Mouse (Mus musculus): Measurements from ENCODE around the gene Cpt1c.
"Not testable (repeated sequence)": the region's sequence is repeated elsewhere in the genome, so short reads cannot be mapped to it uniquely, and the experiment has no call there.

The Cpt1c gene

DNA sequence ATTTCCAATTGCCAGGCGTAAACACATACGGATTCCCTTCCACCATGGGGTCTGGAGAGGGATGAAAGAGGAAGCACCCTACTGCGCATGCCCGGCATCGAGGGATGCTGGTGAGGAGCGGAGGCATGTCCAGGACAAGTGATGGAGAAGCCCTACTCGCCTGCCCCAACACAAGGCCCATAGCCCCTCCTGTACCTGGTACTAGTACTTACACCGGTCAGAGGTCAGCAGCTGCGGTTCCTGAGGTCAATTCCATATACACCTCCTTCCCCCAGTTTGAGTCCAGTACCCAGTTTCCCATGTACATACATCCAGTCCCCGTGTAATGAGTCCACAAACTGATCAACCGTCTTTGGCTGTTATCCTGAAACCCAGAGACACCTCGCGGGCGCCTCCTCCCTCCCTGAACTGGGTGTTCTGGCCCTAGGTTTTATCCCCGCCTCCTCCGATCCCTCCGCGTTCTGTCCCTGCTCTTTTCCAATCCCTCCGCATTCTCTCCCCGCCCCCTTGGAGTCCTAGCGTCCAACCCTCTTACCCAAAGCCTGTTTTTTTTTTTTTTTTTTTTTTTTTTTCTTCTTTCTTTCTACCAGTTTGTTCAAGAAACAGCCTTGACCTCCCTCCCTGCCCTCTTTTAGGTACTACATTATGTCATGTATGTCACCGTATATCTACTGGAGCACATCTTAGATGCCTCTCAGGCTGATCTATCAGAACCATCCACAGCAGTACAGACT, at the start of gene Cpt1c:
TSS of gene Cpt1c (minus strand) at position 469 of the 734 bp plus-strand sequence.
- DNase-seq (ENCODE audit: low spot score) = peak; percentile 81

DNA sequence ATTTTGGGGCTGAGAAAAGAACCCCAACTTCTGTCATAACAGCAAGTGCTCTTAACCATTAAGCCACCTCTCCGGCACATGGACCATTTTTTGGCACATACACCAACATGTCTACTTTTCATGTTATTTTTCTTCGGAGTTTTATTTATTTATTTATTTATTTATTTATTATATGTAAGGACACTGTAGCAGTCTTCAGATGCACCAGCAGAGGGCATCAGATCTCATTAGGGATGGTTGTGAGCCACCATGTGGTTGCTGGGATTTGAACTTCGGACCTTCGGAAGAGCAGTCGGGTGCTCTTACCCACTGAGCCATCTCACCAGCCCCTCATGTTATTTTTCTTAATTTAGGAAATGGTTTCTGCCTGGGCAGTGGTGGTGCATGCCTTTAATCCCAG, 49.1 kb upstream of the Cpt1c start:
- DNase-seq (ENCODE audit: low spot score) = not testable (repeated sequence)

DNA sequence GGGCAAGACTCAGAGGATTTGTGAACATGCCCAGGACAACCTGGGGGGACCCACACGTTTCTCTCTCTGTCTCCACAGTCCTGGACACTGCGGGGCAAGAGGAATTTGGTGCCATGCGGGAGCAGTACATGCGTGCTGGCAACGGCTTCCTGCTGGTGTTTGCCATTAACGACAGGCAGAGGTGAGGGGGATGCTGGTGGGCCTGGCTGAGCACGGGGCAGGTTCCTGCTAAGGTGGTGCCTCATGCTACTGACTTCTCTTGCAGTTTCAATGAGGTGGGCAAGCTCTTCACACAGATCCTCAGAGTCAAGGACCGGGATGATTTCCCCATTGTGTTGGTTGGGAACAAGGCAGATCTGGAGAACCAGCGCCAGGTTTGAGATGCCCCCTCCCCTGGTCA, 45.6 kb upstream of the Cpt1c start:
- no peak for DNase-seq (ENCODE audit: low spot score)

DNA sequence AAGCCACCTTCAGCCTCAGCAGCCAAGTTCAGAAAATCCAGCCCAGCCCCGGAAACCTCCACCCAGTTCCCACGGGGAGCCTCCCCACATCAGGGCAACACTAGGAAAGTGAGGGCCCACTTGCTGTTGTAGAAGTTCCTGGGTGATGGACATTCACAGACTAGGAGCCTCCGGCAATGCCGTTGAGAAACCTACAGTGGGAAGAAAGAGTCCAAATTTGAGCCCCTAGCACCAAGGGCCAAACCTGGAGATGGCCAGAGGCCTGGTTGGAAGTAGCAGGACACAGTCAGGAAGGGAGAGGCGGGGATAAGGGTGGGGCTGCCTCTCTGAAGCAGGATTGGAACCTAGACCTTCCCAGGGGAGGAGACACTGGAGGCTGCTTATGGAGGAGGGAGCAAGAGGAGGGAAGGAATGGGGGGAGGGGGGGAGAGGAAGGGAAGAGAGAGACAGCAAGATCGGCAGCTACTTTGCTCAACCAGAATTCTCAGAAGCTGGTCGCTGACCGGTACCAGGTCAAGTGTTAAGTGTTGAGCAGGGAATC, 44.5 kb upstream of the Cpt1c start:
- peak; percentile 70 for DNase-seq (ENCODE audit: low spot score)

DNA sequence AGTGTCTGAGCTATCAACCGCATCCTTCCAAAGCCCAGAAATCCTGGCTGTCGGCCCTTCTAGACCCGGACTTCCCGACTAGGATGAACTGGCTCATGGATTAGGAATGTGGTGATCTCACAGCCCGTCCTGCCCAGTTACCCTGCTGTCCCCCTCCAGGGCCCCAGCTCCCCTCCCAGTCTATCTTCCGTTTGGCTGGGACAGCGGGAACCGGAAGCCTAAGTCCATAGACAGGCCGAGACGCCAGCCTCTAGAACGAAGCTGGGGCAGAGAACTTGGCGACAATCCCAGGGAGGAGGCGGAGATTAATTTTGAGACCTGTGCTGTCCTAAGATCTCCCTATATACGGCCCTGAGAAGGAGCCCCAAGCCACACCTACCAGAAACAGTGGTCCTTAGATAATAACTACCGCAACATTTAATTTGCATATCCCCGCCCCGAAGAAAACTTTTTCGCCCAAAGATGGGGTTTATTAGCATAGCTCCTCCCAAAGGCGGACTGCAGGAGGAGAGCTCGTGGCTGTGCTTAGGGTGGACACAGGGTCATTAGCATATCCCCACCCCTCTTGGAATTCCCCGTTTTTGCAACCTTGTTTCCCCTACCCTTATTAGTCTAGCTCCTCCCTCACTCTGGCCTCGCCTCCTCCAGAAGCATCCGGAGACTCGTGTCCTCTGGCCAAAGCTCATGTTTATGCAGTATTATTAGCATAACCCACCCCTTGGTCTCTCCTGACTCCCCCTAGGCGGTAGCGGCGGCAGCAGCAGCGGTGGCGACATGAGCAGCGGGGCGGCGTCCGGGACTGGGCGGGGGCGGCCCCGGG, 42.8 kb upstream of the Cpt1c start, which contains the start of gene Rras:
TSS of gene Rras (plus strand) at position 720 of the 820 bp plus-strand sequence.
- DNase-seq (ENCODE audit: low spot score) = peak; percentile 98

DNA sequence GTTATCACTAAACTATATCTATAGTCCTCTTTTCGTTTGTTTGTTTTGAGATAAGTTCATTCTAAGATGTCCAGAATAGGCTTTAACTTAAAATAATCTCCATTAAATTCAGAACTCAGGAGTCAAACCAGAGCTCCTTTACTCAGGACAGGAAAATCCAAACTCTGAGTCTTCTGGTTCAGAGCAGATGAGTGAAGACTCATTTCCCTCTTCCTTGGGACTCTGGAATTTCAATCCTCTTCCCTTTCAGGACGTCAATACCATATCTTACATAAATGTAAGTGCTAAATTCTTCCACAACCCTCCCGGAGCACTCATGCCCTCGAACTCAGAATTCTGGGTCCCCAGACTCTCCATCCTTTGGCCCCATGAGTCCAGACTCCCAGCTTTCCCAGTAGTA, 42.1 kb upstream of the Cpt1c start:
- no peak for DNase-seq (ENCODE audit: low spot score)

DNA sequence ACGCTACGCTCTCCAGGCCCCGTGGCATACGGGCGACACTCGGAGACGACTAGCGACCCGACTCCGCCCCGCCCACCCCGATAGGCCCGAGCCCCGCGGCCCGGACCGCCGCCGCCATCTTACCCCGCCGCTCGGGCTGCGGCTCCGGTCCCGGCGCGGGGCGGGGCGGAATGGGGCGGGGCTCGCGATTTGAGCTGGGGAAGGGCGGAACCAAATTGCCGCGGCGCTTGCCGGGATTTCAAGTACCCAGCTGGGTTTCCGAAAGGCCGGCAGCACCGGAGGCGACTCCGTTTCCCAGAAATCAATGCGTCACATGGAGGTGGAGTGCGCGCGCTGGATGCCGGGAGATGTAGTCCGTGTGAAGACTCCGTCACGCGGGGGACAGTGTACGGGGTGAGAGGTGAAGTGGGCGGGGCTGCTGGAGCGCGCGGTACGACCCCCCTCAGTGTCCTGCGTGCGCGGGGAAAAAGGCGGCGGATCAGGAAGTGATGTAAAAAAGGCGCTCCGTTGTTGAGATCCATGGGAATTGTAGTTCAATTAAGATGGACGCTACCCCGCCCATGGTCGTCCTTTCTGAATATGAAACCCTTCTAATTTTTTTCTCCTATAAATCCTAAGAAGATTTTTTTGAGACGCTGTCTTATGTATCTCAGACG, 41.4 kb upstream of the Cpt1c start, which contains the start of gene Scaf1:
TSS of gene Scaf1 (minus strand) at position 407 of the 656 bp plus-strand sequence.
- peak; percentile 100 for DNase-seq (ENCODE audit: low spot score)

DNA sequence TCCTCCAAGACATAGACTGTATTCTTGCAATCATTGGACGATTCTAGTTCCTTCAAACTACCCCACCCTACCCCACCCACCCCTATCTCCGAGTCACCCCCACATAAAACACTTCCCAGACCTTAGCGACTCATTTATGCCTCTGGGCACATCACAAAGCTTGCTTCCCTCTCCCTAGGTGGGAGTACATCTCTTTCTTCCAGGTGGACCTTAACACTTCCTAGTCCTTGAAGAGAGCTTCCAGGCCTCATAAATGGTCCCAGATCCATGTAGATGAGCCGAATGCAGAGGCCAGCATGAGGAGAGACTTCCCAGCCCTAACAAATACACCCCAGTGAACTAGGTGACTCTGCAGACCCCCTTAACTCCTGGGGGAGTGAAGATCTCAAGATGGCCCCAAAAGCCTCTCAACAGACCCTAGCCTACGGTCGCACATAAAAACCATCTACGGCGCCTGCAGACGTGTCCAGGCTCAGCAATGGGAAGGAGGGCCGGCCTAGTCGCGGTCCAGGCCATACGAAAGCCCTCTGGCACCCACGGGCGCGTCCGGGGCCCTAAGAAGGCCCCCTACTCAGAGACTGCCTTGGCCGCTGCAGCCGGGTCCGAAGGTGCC, 40.8 kb upstream of the Cpt1c start:
- DNase-seq (ENCODE audit: low spot score) = no peak

DNA sequence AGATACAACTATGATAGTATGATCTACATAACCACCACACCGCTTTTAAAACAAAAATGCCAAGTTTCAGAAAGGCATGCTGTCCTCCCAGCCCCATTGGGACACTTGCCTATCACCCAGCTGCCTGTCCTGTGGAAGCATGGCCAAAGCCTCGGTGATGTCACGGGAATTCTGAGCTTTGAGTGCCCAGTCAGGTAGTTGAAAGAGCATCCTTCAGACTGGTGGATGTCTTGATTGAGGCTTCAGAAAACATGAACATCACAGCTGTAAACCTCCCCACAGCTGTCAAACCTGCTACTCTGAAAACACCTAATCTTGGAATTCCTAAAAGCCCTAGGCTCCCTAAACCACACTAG, 39.4 kb upstream of the Cpt1c start:
- DNase-seq (ENCODE audit: low spot score) = no peak

DNA sequence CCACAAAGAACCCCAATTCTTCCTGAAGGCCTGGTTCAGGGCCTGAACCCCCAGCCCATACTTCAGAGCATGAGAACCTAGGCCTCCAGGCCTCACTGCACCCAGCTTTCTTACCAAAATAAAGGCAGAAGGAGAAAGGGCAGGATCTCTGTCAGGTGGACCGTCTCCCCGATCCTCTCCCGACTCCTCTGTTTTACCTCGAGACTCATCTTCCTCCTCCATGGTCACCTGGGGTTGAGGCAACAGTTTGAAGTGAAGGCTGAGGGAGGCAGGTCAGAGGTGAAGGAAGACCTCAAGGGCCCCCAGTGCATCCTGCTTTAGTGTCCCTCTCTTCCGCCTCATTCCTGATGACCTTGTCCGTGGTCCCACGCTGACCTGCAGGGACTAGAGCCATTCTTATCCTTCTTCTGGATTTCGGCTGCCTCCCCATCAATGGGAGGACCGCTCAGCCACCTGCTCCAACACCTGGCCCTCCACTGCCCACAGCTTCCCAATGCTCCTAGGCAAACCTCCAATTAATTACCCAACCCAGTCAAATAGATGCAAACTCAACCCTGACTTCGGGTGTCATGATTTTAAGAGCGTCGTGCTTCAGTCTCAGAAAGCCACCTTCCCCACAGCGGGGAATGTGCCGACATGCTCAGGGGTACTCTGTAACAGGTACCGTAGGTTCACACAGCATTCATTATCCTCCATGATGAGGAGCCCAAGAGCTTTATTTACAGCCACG, 38.9 kb upstream of the Cpt1c start:
- no peak for DNase-seq (ENCODE audit: low spot score)

DNA sequence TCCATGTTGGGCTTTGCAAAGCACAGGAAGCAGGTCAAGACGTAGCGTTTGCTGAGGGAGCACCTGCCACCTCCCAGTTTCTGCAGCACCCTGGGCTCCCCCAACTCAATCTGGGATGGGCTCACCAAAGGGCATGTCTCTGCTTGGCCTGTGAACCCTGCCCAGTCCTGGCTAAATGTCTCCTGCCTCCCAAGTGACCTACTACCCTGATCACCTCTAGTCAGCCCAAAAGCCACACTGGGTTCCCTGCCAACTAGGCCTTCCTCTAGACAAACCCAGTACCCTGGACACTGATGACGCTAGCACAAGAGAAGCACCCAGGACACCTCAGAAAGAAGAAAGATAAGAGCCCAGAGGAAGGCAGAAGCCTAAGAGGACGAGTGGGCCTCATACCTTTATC, 38.2 kb upstream of the Cpt1c start:
- DNase-seq (ENCODE audit: low spot score) = no peak

DNA sequence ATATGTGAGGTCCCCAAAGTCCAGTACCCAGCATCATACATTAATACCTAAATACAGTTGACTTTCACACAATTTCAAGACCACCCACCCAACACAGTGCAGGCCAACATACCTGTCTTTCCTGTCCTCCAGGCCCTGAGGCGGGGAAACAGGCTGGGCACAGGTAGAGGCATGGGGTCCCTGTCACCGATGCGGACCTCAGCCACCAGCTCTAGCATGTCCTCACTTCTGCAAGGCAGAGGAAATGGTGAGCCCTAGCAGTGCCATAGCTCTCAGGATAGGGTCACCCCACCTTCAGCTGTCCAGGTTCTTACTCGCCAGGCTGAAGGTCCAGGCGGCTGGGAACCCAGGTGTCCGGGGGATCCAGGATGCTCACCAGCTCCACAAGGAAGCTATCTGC, 37.4 kb upstream of the Cpt1c start:
- no peak for DNase-seq (ENCODE audit: low spot score)

DNA sequence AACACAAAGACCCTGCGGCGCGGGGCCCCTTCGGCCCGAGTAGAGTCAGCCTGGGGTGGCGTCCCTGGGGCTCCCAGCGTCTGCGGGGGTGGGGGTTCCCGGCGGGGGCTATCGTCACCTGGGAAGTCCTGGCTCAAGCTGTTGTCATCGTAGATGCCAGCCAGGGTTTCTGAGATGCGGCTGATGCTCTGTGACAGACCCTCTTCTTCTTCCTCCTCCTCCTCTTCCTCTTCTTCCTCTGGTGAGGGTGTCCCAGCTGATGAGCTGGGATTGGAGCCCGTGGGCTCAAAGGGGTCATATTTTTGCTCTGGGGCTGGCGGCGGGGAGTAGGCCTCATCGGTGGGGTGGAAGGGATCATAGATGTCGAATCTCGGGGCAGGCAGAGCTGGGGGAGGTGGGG, 33.8 kb upstream of the Cpt1c start:
- no peak for DNase-seq (ENCODE audit: low spot score)

DNA sequence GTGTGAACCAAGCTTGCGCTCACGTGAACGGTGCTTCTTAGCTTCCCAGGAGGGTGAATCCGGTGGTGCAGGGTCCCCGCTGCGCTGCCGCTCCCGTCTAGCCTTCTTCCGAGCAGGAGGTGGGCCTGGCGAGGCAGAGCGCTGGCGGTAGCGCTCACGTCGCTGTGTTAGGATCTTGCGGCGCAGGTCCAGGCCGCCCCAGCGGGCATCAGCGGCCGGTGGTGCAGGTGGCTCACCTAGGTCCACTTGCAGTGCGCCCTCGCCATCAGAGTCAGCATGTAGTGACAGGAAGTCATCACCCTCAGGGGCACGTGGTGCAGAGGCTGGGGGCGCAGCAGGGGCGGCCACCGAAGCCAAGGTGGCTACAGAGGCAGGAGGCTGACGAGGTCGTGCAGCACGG, 33.2 kb upstream of the Cpt1c start:
- DNase-seq (ENCODE audit: low spot score) = no peak

DNA sequence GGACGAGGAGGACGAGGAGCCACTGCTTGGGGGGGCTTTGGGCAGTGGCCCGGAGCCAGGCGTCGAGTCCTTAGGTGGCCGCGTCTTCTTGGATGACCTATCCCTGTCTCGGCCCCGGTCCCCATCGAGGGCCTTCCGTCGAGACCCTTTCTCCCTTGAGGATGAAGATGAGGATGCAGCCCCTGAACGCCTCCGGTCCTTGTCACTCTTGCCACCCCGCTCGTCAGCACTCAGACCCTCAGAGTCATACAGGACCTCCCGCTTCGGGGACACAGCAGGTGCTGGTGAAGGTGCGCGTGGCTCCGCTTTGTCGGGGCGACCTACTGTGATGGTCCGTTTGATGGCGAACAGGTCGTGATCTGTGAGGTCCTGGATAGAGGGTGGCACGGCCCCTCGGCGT, 32.5 kb upstream of the Cpt1c start:
- DNase-seq (ENCODE audit: low spot score) = no peak

DNA sequence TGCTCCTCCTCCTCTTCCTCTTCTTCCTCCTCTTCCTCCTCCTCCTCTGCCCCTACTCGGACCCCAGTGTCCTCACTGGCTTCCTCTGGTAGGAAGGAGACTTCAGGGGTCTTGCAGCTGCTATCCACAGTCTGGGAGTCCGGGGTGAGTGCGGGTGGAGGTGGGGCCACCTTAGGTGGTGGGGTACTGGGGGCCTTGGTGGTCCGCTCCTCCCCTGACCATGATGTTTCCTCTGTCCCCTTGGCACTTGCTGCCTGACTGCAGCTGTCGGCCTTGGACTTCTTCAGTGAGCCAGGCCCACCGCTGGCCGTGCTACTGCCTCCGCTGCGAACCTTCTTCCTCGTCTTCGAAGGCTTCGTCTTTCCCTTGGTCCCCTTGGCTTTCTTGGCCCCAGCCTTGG, 31.9 kb upstream of the Cpt1c start:
- DNase-seq (ENCODE audit: low spot score) = no peak

DNA sequence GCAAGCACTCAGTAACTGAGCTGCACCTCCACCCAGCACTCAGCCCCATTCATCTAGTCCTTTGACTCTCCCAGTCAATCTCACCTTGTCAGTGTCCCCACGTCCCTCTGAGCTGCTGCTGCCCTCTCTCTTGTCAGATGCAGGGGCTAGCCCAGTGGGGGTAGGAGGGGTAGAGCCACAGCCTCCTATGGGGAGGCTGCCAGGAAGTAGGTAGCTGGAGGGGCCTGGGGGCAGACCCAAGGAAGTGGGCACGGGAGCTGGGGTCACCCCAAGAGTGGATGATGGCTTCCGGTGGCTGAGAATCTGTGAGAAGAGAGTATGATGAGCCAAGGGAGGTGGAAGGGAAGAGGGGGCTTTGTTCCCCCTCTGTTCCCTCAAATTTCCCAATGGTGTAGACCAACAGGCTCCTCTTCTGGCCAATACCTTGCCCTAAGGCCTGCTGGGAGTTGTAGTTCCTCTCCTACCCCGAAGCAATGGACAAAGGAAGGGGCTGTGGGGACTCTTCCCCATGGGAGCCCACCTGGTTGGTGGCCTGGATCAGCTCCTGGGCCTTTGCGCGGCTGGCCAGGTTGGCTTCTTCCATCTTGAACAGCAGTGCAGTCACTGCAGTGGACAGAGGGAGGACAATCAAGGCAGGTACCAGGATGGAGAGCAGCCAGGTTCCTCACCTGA, 30.8 kb upstream of the Cpt1c start:
- no peak for DNase-seq (ENCODE audit: low spot score)

DNA sequence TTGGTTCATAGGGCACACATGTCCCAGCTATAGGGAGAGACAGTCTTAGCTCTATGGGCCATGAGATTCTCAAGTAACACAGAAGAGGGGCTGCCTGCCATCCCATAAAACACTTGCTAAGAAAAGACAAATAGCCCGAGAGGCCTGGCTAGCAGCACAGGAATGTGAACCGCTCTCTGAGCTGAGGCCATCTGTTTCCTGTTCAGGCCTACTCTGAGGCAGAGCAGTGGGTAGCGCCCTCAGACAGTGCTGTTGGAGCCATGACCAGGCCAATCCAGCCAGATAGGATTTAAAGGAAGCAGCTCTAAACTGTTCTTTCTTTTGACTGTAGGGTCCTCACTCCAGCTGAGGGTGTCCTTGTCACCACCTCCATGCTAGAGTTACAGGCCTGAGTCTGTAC, 29.9 kb upstream of the Cpt1c start:
- DNase-seq (ENCODE audit: low spot score) = no peak

DNA sequence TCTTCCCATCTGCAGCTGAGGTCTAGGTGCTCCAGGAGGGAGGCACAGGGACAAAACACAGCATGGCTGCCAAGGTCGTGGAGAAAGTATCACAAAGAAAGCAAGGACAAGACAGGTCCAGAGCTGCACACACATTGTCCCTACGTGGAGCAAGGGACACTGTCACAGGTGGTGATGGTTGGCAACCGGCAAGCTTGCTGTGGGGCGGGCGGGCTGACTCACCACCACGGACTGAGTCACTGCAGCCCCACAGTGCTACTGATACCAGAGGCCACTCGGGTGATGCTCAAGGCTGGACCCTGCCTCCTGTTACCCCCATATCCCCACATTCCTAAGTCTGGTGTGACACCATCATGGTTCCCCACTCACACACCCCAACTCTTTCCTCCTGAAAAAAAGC, 27.8 kb upstream of the Cpt1c start:
- DNase-seq (ENCODE audit: low spot score) = no peak

DNA sequence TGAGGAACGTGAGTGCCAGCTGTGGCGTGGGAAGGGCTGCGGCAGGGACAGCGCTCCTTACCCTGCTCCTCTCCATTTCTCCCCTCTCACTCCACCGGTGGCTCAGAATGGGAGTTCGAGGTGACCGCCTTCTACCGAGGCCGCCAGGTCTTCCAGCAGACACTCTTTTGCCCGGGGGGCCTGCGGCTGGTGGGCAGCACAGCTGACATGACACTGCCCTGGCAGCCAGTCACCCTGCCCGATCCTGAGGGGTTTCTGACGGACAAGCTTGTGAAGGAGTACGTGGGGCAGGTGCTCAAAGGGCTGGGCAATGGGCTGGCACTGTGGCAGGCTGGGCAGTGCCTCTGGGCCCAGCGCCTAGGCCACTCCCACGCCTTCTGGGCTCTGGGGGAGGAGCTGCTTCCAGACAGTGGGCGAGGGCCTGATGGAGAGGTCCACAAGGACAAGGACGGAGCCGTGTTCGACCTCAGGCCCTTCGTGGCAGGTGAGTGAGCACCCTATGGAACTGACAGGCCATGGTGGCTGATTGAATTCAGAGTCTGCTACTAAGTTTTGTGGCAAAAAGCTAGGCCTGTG, 26.0 kb upstream of the Cpt1c start:
- no peak for DNase-seq (ENCODE audit: low spot score)

DNA sequence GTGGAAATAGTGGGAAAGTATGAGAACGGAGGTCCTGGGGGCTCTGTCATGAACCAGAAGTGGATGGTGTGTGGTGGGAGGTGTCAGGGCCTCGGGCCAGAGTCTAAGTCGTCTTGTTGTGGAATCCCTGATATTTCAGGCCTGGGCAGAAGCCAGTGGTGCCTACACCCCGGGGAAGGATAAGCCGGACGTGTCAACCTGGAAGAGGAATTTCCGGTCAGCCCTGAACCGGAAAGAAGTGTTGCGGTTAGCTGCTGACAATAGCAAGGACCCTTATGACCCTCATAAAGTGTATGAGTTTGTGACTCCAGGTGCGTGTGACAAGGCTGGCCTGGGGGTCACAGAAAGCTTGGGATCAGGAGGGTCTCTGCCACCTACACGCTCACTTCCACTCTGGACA, 25.1 kb upstream of the Cpt1c start:
- no peak for DNase-seq (ENCODE audit: low spot score)

Data from yolk sac, embryonic 10.5 days (tissue).